Mouse (Mus musculus): ENCODE data around the gene Txnip. TPM values are rescaled to one million over a fixed set of nuclear protein-coding genes. Genes with fewer than 3 reads are reported as not detected.

Txnip gene
- polyA plus RNA-seq, 1 experiment from 2014 or later: 53.0 TPM

DNA sequence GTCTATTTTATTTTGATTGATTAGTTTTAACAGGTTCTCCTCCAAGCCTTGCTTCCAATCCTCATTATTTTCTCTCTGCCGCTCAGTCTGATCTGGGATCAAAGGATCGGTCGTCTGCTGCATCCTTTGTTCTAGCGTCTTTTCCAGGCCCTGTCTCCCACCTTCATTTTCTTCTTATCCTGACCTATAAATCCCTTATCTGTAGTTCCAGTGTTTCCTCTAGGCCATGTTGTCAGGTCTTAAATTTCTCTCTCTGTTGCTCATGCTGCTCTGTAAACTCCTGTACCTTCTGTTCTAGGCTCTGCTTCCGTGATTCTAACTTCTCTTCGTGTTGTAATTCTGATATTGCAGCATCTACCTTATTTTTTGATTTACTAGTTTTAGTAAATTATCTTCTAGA lies 17.0 kb upstream of the Txnip start:
- no peaks in the 10 kb centered on the region for H3K27me3 ChIP-seq
- no peak overlapping the region for H3K4me3 ChIP-seq
- H3K9me3 ChIP-seq: no peaks in the 10 kb centered on the region
- ATAC-seq (ENCODE audit: low FRiP score, low read depth): no peak
- no peak overlapping the region for H3K9ac ChIP-seq
- 47% methylated on average over 6 of the region's 6 CpGs for WGBS
- H3K36me3 ChIP-seq: no peaks in the 10 kb centered on the region
- H3K4me1 ChIP-seq (replicated peaks): no peaks in the 10 kb centered on the region
- H3K4me2 ChIP-seq: no peak overlapping the region
- no peak overlapping the region for H3K27ac ChIP-seq (replicated peaks)

DNA sequence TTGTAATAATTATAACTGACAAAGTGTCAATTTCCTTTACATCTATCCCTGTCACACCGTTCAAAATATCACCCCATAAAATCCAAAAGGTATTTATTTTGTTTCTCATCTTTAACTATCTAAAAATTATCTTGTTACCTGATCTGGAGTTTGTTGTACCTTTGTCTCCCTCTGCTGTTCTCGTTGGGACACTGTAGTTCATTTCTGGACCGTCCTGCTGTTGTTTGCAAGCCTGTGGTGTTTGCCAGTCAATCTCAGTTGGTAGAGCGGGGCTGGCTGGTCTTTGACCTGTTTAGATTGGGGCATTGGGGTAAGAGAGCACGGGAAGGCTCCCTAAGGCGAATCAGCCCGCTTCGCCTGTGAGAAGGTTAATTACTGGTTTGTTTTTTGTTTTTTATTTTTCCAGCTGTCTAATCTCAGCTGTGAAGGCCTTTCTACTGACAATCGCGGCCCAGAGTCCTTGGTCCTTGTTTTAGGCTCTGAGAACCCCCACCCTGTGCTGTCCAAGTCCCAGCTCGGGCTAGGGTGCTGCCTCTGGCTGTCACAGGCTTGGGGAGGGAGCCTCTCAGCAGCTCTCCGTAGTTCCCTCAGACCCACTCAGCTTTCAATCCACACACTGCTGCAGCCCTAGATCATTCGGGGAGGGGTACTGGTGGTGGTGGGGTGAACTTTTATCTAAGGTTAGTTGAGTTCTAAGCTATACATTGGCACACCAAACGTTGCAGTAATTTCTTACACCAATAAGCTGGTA lies 16.3 kb upstream of the Txnip start:
- Histone ChIP-seq H3K27ac (replicated peaks) (no peak overlapping the region), H3K9me3 (no peaks in the 10 kb centered on the region), H3K9ac (no peak overlapping the region), H3K4me2 (no peak overlapping the region), H3K4me3 (no peak overlapping the region), H3K36me3 (no peaks in the 10 kb centered on the region), H3K27me3 (no peaks in the 10 kb centered on the region), H3K4me1 (replicated peaks) (no peaks in the 10 kb centered on the region)
- 28% methylated on average over 14 of the region's 14 CpGs for WGBS
- no peak for ATAC-seq (ENCODE audit: low FRiP score, low read depth)

DNA sequence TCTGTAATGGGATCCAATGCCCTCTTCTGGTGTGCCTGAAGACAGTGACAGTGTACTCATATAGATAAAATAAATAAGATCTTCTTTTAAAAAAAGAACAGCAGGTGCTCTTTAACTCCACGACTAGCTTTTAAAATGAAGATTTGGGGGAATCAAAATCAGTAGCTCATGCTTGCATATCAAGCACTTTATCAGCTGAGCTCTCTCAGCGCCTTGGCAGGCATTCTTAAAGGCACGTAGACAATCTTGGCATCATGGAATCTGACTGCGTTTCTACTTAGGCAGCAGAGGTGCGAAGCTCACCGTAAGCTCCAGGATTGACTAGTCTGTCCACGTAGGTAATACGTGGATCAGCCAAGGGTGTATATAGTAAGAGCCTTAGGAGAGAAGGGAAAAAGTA lies 15.2 kb upstream of the Txnip start:
- no peak overlapping the region for H3K4me3 ChIP-seq
- 80% methylated on average over 8 of the region's 8 CpGs for WGBS
- no peaks in the 10 kb centered on the region for H3K9me3 ChIP-seq
- H3K4me2 ChIP-seq: no peak overlapping the region
- no peak for ATAC-seq (ENCODE audit: low FRiP score, low read depth)
- no peaks in the 10 kb centered on the region for H3K36me3 ChIP-seq
- no peaks in the 10 kb centered on the region for H3K4me1 ChIP-seq (replicated peaks)
- H3K27ac ChIP-seq (replicated peaks): no peak overlapping the region
- H3K27me3 ChIP-seq: 0 out of 2 replicates have a peak, but pooled peaks cover 3% of the 10 kb centered on the region
- H3K9ac ChIP-seq: no peak overlapping the region

DNA sequence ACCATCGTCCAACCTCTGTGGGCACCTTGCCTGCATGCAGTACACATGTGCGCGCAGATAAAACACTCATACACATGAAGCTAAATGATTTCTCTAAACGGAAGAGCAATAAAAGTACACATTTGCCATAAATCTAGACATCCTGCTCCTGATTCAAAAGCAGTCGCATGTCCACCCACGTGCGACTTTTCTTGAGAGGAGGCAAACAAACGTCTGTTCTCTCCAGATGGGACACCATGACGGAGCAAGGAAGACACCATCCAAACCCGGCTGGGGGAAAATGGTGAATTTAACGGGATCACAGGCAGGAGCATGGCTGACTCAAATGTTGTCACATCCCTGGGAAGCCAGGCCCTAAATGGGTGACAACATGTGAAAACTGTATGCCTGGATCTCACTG lies 14.4 kb upstream of the Txnip start:
- H3K27ac ChIP-seq (replicated peaks): no peak overlapping the region
- no peak for ATAC-seq (ENCODE audit: low FRiP score, low read depth)
- H3K4me2 ChIP-seq: no peak overlapping the region
- no peaks in the 10 kb centered on the region for H3K9me3 ChIP-seq
- 88% methylated on average over 11 of the region's 11 CpGs for WGBS
- H3K4me1 ChIP-seq (replicated peaks): no peaks in the 10 kb centered on the region
- H3K9ac ChIP-seq: no peak overlapping the region
- H3K4me3 ChIP-seq: no peak overlapping the region
- 0 out of 2 replicates have a peak, but pooled peaks cover 3% of the 10 kb centered on the region for H3K27me3 ChIP-seq
- no peaks in the 10 kb centered on the region for H3K36me3 ChIP-seq

DNA sequence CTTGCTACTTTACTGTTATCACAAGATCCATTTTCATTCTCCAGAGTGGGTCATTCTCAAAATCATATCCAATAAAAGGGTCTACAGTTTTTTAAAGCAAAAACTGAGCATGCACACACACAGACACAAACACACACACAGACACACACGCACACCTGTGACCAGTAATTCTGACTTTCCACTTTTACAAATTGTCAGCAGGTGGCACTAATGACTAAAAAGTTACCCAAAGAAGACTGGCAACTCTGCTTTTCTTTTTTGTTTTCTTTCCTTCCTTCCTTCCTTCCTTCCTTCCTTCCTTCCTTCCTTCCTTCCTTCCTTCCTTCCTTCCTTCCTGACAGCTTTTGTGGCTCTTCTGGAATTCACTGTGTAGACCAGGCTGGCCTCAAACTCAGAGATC lies 12.2 kb upstream of the Txnip start:
- no peaks in the 10 kb centered on the region for H3K9me3 ChIP-seq
- H3K36me3 ChIP-seq: no peaks in the 10 kb centered on the region
- H3K9ac ChIP-seq: no peak overlapping the region
- no peak overlapping the region for H3K4me2 ChIP-seq
- WGBS: 43% methylated on average over 1 of the region's 1 CpGs
- no peak for ATAC-seq (ENCODE audit: low FRiP score, low read depth)
- H3K4me3 ChIP-seq: no peak overlapping the region
- H3K4me1 ChIP-seq (replicated peaks): no peaks in the 10 kb centered on the region
- H3K27me3 ChIP-seq: 0 out of 2 replicates have a peak, but pooled peaks cover 3% of the 10 kb centered on the region
- no peak overlapping the region for H3K27ac ChIP-seq (replicated peaks)

DNA sequence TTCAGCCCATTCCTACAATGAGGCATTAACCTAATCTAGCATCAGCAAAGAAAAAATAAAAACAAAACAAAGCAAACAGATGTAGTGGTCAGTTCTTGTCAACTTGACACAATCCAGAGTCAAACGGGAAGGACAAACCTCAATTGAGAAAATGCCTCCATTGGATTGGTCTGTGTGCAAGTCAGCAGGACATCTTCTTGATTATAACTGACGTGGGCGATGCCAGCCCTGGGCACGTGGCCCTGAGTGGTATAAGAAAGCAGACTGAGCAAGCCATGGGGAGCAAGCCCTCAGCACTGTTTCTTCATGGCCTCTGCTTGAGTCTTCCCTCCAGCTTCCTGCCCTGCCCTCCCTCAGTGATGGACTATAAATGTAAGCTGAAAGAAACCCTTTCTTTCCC lies 10.9 kb upstream of the Txnip start:
- Histone ChIP-seq H3K4me2 (0 out of 2 replicates have a peak overlapping the region, but pooled peaks have one; percentile 36), H3K9ac (0 out of 2 replicates have a peak overlapping the region, but pooled peaks have one; percentile 8), H3K36me3 (no peaks in the 10 kb centered on the region), H3K4me1 (replicated peaks) (0 out of 2 replicates have a peak, but pooled peaks cover 3% of the 10 kb centered on the region), H3K4me3 (no peak overlapping the region), H3K27me3 (0 out of 2 replicates have a peak, but pooled peaks cover 3% of the 10 kb centered on the region), H3K27ac (replicated peaks) (no peak overlapping the region), H3K9me3 (no peaks in the 10 kb centered on the region)
- 41% methylated on average over 4 of the region's 4 CpGs for WGBS
- ATAC-seq (ENCODE audit: low FRiP score, low read depth): 0 out of 2 replicates have a peak, but pooled peaks have one; percentile 16

DNA sequence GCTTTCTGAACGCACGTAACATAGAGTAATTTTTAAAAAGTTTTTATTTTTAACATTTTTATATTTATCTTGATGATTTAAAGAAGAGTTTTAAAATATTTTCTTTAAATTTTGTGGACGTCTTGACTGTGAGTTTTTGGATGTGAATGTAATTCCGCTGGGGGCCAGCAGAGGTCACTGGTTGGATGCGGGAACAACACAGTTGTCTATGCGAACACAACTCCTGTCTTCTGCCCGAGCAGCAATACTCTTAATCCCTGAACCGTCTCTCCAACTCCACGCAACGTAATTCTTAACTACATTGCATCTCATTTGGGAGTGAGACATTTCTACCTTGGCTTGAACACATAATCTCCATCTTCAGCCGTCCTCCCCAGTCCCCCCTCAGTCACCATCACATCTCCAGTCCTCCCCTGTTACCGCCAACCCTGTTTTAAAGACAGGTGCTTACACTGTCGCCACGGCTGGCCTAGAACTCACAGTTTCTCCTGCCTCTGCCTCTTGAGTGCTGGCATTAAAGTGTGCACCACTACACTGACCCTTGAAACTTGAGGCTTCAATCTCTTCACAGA lies 10.3 kb upstream of the Txnip start:
- Histone ChIP-seq H3K36me3 (no peaks in the 10 kb centered on the region), H3K27me3 (0 out of 2 replicates have a peak, but pooled peaks cover 3% of the 10 kb centered on the region), H3K4me1 (replicated peaks) (0 out of 2 replicates have a peak, but pooled peaks cover 3% of the 10 kb centered on the region), H3K27ac (replicated peaks) (no peak overlapping the region), H3K4me2 (peak overlapping the region; percentile 36), H3K4me3 (no peak overlapping the region), H3K9ac (0 out of 2 replicates have a peak overlapping the region, but pooled peaks have one; percentile 8), H3K9me3 (no peaks in the 10 kb centered on the region)
- 10% methylated on average over 14 of the region's 14 CpGs for WGBS
- ATAC-seq (ENCODE audit: low FRiP score, low read depth): 0 out of 2 replicates have a peak, but pooled peaks have one; percentile 43

DNA sequence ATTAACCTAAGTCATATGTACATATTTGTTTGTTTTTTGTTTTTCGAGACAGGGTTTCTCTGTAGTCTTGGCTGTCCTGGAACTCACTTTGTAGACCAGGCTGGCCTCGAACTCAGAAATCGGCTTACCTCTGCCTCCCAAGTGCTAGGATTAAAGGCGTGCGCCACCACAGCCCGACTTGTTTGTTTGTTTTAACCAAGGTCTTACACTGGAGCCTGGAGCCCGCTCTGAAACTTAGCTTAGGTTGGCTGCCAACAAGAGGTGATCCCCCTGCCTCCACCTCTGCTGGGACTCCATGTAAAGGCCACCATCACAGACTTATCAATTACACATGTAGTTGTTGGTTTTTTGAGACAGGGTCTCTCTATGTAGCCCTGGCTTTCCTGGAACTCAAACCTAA lies 8.9 kb upstream of the Txnip start:
- ATAC-seq (ENCODE audit: low FRiP score, low read depth): no peak
- H3K36me3 ChIP-seq: no peaks in the 10 kb centered on the region
- 87% methylated on average over 7 of the region's 7 CpGs for WGBS
- H3K4me1 ChIP-seq (replicated peaks): 0 out of 2 replicates have a peak, but pooled peaks cover 3% of the 10 kb centered on the region
- 0 out of 2 replicates have a peak, but pooled peaks cover 3% of the 10 kb centered on the region for H3K27me3 ChIP-seq
- no peak overlapping the region for H3K4me2 ChIP-seq
- H3K27ac ChIP-seq (replicated peaks): no peak overlapping the region
- H3K9ac ChIP-seq: no peak overlapping the region
- no peaks in the 10 kb centered on the region for H3K9me3 ChIP-seq
- no peak overlapping the region for H3K4me3 ChIP-seq

DNA sequence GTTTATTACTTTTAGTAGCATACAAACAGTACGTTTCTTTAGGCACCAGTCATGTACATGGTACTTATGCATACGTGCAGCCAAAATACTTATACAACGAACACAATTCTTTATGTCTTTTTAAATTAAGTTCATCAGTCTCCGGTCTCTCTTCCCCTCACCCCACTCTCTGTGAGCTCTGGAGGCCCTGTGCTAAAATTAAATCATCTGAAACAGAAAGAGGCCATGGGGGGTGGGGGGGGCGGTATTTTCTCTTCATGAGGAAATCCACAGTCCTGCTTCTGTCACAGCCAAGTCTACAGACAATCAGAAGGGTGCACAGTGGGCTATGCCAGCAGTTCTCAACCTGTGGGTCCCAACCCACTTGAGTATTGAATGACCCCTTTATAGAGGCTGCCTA lies 8.4 kb upstream of the Txnip start:
- Histone ChIP-seq H3K9ac (no peak overlapping the region), H3K4me1 (replicated peaks) (0 out of 2 replicates have a peak, but pooled peaks cover 3% of the 10 kb centered on the region), H3K27ac (replicated peaks) (no peak overlapping the region), H3K36me3 (no peaks in the 10 kb centered on the region), H3K4me2 (no peak overlapping the region), H3K9me3 (no peaks in the 10 kb centered on the region), H3K27me3 (0 out of 2 replicates have a peak, but pooled peaks cover 3% of the 10 kb centered on the region), H3K4me3 (no peak overlapping the region)
- ATAC-seq (ENCODE audit: low FRiP score, low read depth): no peak
- 84% methylated on average over 5 of the region's 5 CpGs for WGBS

DNA sequence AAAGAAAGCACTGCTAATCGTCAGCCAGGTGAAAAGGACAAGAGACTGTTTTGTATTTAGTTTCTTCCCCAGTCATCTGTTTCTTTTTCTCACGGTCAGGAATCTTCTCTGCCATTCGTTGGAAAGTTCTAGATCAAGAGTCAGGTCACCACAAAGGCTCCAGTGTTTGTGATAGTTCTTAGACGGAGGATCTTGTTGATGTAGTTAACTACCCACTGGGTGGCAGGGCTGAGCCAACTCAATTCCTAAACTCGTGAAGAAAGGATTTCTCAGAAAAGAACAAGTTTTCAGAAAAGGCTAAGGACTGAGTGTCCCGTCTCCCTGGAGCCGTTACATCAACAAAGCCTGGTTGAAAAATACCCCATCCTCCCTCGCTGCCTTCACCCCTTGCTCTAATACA lies 6.6 kb upstream of the Txnip start:
- Histone ChIP-seq H3K4me1 (replicated peaks) (peaks cover 17% of the 10 kb centered on the region), H3K27me3 (0 out of 2 replicates have a peak, but pooled peaks cover 3% of the 10 kb centered on the region), H3K27ac (replicated peaks) (no peak overlapping the region), H3K4me2 (no peak overlapping the region), H3K9me3 (no peaks in the 10 kb centered on the region), H3K9ac (no peak overlapping the region), H3K4me3 (no peak overlapping the region), H3K36me3 (no peaks in the 10 kb centered on the region)
- 21% methylated on average over 8 of the region's 8 CpGs for WGBS
- no peak for ATAC-seq (ENCODE audit: low FRiP score, low read depth)

DNA sequence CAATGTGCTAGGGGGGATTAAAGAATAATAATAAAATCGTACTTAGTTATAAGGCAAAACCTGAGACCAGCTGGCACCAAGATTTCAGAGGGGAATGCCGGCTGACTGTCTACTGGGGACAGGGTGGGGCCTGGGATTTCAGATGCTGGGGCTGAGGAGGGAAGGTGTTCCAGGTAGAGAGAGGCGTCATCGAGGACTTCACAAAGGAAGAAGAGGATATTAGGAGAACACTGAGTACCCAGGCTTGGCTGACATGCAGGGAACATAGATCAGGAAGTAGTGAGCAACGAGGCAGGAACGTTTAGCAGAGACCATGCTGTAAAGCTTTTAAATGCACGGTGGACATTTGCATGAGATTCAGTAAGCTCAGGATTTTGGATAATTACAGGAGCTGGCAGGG lies 5.9 kb upstream of the Txnip start:
- H3K4me1 ChIP-seq (replicated peaks): peaks cover 23% of the 10 kb centered on the region
- no peak overlapping the region for H3K4me2 ChIP-seq
- H3K36me3 ChIP-seq: no peaks in the 10 kb centered on the region
- H3K4me3 ChIP-seq: no peak overlapping the region
- 0 out of 2 replicates have a peak, but pooled peaks cover 2% of the 10 kb centered on the region for H3K27me3 ChIP-seq
- ATAC-seq (ENCODE audit: low FRiP score, low read depth): no peak
- 77% methylated on average over 7 of the region's 7 CpGs for WGBS
- H3K9me3 ChIP-seq: no peaks in the 10 kb centered on the region
- no peak overlapping the region for H3K9ac ChIP-seq
- no peak overlapping the region for H3K27ac ChIP-seq (replicated peaks)

DNA sequence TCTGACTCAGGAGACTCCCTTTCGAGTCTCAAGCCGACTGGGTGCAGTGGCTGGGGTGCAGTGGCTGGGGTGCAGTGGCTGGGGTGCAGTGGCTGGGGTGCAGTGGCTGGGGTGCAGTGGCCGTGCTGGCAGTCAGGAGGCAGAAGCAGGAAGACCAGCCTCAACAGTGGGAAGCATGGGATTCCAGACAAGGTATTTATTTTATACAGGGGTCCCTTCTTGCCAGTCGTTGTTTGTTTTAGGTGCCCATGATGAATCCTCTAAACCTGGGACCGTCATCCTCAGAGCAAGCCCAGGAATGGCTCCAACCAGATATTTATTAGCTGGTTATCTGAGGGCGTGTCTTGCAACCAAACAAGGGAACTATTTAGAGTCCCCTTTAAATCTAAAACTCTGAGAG lies 4.2 kb upstream of the Txnip start:
- no peak overlapping the region for H3K9ac ChIP-seq
- H3K4me3 ChIP-seq: no peak overlapping the region
- H3K36me3 ChIP-seq: no peaks in the 10 kb centered on the region
- H3K27ac ChIP-seq (replicated peaks): no peak overlapping the region
- no peak for ATAC-seq (ENCODE audit: low FRiP score, low read depth)
- H3K4me1 ChIP-seq (replicated peaks): peaks cover 30% of the 10 kb centered on the region
- no peaks in the 10 kb centered on the region for H3K9me3 ChIP-seq
- H3K27me3 ChIP-seq: no peaks in the 10 kb centered on the region
- H3K4me2 ChIP-seq: no peak overlapping the region
- WGBS: 89% methylated on average over 6 of the region's 6 CpGs
